Mouse (Mus musculus): ENCODE data around the gene Fhit. TPM values are rescaled to one million over a fixed set of nuclear protein-coding genes. Genes with fewer than 3 reads are reported as not detected.

The Fhit gene
- polyA plus RNA-seq, 1 experiment from 2014 or later, result 8.0 TPM

GRCm38 (mm10) chr14:10531748-10532500 lies 629.9 kb downstream of the Fhit start:
- Histone ChIP-seq H3K4me1 (replicated peaks) (no peaks in the 10 kb centered on the region), H3K4me3 (no peak overlapping the region), H3K9me3 (no peaks in the 10 kb centered on the region), H3K9ac (no peak overlapping the region), H3K36me3 (no peaks in the 10 kb centered on the region), H3K27me3 (no peaks in the 10 kb centered on the region), H3K27ac (no peak overlapping the region), H3K4me2 (no peak overlapping the region)
- 78% methylated on average over 8 of the region's 8 CpGs for WGBS
- ATAC-seq (ENCODE audit: low FRiP score), result no peak

GRCm38 (mm10) chr14:10526800-10527199 lies 635.0 kb downstream of the Fhit start:
- H3K27ac ChIP-seq, result no peak overlapping the region
- no peak overlapping the region for H3K4me2 ChIP-seq
- H3K4me1 ChIP-seq (replicated peaks), result no peaks in the 10 kb centered on the region; the same call in 1 of the 2 replicates
- peak; percentile 39; the same call in 1 of the 2 replicates for ATAC-seq (ENCODE audit: low FRiP score)
- no peaks in the 10 kb centered on the region for H3K36me3 ChIP-seq
- H3K9me3 ChIP-seq, result no peaks in the 10 kb centered on the region
- H3K9ac ChIP-seq, result no peak overlapping the region
- H3K4me3 ChIP-seq, result no peak overlapping the region
- no peaks in the 10 kb centered on the region for H3K27me3 ChIP-seq
- 11% methylated on average over 2 of the region's 2 CpGs for WGBS

- H3K27me3 ChIP-seq, result no peaks in the 10 kb centered on the region
- H3K4me1 ChIP-seq (replicated peaks), result no peaks in the 10 kb centered on the region; the same call in 1 of the 2 replicates
- H3K4me2 ChIP-seq, result no peak overlapping the region
- no peak overlapping the region for H3K4me3 ChIP-seq
- no peaks in the 10 kb centered on the region for H3K36me3 ChIP-seq
- H3K9ac ChIP-seq, result no peak overlapping the region
- no peaks in the 10 kb centered on the region for H3K9me3 ChIP-seq
- no peak for ATAC-seq (ENCODE audit: low FRiP score)
- H3K27ac ChIP-seq, result no peak overlapping the region
- WGBS, result 93% methylated on average over 4 of the region's 4 CpGs
Measured at GRCm38 (mm10) chr14:10525786-10526185, 636.0 kb downstream of the Fhit start.

- Histone ChIP-seq H3K36me3 (no peaks in the 10 kb centered on the region), H3K4me1 (replicated peaks) (no peaks in the 10 kb centered on the region), H3K27me3 (no peaks in the 10 kb centered on the region), H3K9ac (no peak overlapping the region), H3K27ac (no peak overlapping the region), H3K4me3 (no peak overlapping the region), H3K4me2 (no peak overlapping the region), H3K9me3 (no peaks in the 10 kb centered on the region)
- no peak for ATAC-seq (ENCODE audit: low FRiP score)
Measured at GRCm38 (mm10) chr14:10514026-10514425, 647.8 kb downstream of the Fhit start.

- no peak overlapping the region for H3K27ac ChIP-seq
- H3K4me3 ChIP-seq, result no peak overlapping the region
- no peak for ATAC-seq (ENCODE audit: low FRiP score)
- no peaks in the 10 kb centered on the region for H3K36me3 ChIP-seq
- no peak overlapping the region for H3K4me2 ChIP-seq
- no peaks in the 10 kb centered on the region for H3K9me3 ChIP-seq
- H3K9ac ChIP-seq, result no peak overlapping the region
- peaks cover 6% of the 10 kb centered on the region; the same call in 1 of the 2 replicates for H3K4me1 ChIP-seq (replicated peaks)
- no peaks in the 10 kb centered on the region for H3K27me3 ChIP-seq
Measured at GRCm38 (mm10) chr14:10509252-10509651, 652.6 kb downstream of the Fhit start.

GRCm38 (mm10) chr14:10507560-10507959 lies 654.3 kb downstream of the Fhit start:
- Histone ChIP-seq H3K4me3 (no peak overlapping the region), H3K4me1 (replicated peaks) (peaks cover 6% of the 10 kb centered on the region; the same call in 1 of the 2 replicates), H3K27ac (no peak overlapping the region), H3K4me2 (no peak overlapping the region), H3K9ac (no peak overlapping the region), H3K36me3 (no peaks in the 10 kb centered on the region), H3K9me3 (no peaks in the 10 kb centered on the region), H3K27me3 (no peaks in the 10 kb centered on the region)
- no peak for ATAC-seq (ENCODE audit: low FRiP score)
- WGBS, result 44% methylated on average over 1 of the region's 1 CpGs

- H3K9me3 ChIP-seq, result no peaks in the 10 kb centered on the region
- H3K9ac ChIP-seq, result no peak overlapping the region
- no peak overlapping the region for H3K27ac ChIP-seq
- H3K36me3 ChIP-seq, result no peaks in the 10 kb centered on the region
- H3K4me1 ChIP-seq (replicated peaks), result no peaks in the 10 kb centered on the region
- WGBS, result 84% methylated on average over 3 of the region's 3 CpGs
- H3K4me3 ChIP-seq, result no peak overlapping the region
- H3K4me2 ChIP-seq, result no peak overlapping the region
- no peak for ATAC-seq (ENCODE audit: low FRiP score)
- H3K27me3 ChIP-seq, result no peaks in the 10 kb centered on the region
Measured at GRCm38 (mm10) chr14:10485798-10486197, 676.0 kb downstream of the Fhit start.

GRCm38 (mm10) chr14:10482851-10483613 lies 678.8 kb downstream of the Fhit start:
- H3K4me2 ChIP-seq, result no peak overlapping the region
- no peak overlapping the region for H3K9ac ChIP-seq
- no peak overlapping the region for H3K27ac ChIP-seq
- no peaks in the 10 kb centered on the region for H3K4me1 ChIP-seq (replicated peaks)
- no peak overlapping the region for H3K4me3 ChIP-seq
- no peaks in the 10 kb centered on the region for H3K9me3 ChIP-seq
- ATAC-seq (ENCODE audit: low FRiP score), result no peak
- no peaks in the 10 kb centered on the region for H3K36me3 ChIP-seq
- no peaks in the 10 kb centered on the region for H3K27me3 ChIP-seq
- WGBS, result 87% methylated on average over 3 of the region's 3 CpGs

- ATAC-seq (ENCODE audit: low FRiP score), result no peak
- Histone ChIP-seq H3K4me1 (replicated peaks) (no peaks in the 10 kb centered on the region), H3K9me3 (no peaks in the 10 kb centered on the region), H3K36me3 (no peaks in the 10 kb centered on the region), H3K27ac (no peak overlapping the region), H3K9ac (no peak overlapping the region), H3K4me2 (no peak overlapping the region), H3K4me3 (no peak overlapping the region), H3K27me3 (no peaks in the 10 kb centered on the region)
- 69% methylated on average over 2 of the region's 2 CpGs for WGBS
Measured at GRCm38 (mm10) chr14:10481370-10481769, 680.5 kb downstream of the Fhit start.

GRCm38 (mm10) chr14:10480681-10481080 lies 681.2 kb downstream of the Fhit start:
- H3K9me3 ChIP-seq, result no peaks in the 10 kb centered on the region
- no peak overlapping the region for H3K4me2 ChIP-seq
- no peak overlapping the region for H3K4me3 ChIP-seq
- ATAC-seq (ENCODE audit: low FRiP score), result no peak
- no peak overlapping the region for H3K9ac ChIP-seq
- H3K36me3 ChIP-seq, result no peaks in the 10 kb centered on the region
- no peaks in the 10 kb centered on the region for H3K27me3 ChIP-seq
- H3K27ac ChIP-seq, result no peak overlapping the region
- 82% methylated on average over 1 of the region's 1 CpGs for WGBS
- H3K4me1 ChIP-seq (replicated peaks), result no peaks in the 10 kb centered on the region

GRCm38 (mm10) chr14:10453001-10453861 lies 708.6 kb downstream of the Fhit start:
- Histone ChIP-seq H3K27me3 (no peaks in the 10 kb centered on the region), H3K9me3 (no peaks in the 10 kb centered on the region), H3K9ac (peak overlapping the region; percentile 0; the same call in 1 of the 2 replicates), H3K4me2 (peak overlapping the region; percentile 49), H3K4me1 (replicated peaks) (peaks cover 10% of the 10 kb centered on the region), H3K36me3 (no peaks in the 10 kb centered on the region), H3K27ac (0 out of 2 replicates have a peak overlapping the region, but pooled peaks have one; percentile 35), H3K4me3 (peak overlapping the region; percentile 19)
- 19% methylated on average over 14 of the region's 14 CpGs for WGBS
- peak; percentile 83 for ATAC-seq (ENCODE audit: low FRiP score)

- Histone ChIP-seq H3K4me1 (replicated peaks) (peaks cover 10% of the 10 kb centered on the region), H3K27me3 (no peaks in the 10 kb centered on the region), H3K4me2 (no peak overlapping the region), H3K4me3 (no peak overlapping the region), H3K27ac (no peak overlapping the region), H3K9me3 (no peaks in the 10 kb centered on the region), H3K9ac (no peak overlapping the region), H3K36me3 (no peaks in the 10 kb centered on the region)
- WGBS, result 87% methylated on average over 5 of the region's 5 CpGs
- ATAC-seq (ENCODE audit: low FRiP score), result no peak
Measured at GRCm38 (mm10) chr14:10452234-10452633, 709.6 kb downstream of the Fhit start.
